Mouse (Mus musculus): ENCODE results near the gene Sema4f.

Sema4f gene

GRCm38 (mm10) chr6:82939167-82939912 lies at the start of gene Sema4f:
Gene Sema4f, minus strand, starts transcription at chr6:82939769.
- DNase-seq (ENCODE audit: low spot score): peak; percentile 54

DNA sequence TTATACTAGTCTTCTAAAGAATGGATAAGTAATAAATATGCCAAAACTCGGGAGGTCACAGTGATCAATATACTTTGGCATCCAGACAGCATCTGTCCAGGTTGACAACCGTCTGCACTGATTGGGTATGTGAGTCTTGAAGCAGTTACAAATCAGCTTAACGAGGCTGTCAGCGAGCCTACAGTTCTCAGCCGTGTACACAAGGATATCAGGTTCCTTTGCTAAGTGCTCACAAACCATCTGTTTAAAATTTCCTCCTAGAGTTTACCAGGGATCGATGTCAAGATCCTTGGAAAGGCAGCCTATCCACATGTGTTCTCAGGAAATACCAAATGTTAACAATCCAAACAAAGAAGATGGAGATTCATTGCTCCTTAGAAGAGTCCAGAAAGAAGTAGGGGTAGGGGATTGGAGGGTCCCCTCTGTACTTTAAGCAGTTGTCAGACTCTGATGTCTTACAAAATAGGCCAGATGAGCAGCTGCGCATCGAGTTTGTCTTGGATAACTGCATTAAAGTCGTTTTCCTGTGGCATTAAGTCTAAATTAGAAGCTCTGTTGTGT lies 47.9 kb upstream of the Sema4f start:
- no peak for DNase-seq (ENCODE audit: low spot score)

DNA sequence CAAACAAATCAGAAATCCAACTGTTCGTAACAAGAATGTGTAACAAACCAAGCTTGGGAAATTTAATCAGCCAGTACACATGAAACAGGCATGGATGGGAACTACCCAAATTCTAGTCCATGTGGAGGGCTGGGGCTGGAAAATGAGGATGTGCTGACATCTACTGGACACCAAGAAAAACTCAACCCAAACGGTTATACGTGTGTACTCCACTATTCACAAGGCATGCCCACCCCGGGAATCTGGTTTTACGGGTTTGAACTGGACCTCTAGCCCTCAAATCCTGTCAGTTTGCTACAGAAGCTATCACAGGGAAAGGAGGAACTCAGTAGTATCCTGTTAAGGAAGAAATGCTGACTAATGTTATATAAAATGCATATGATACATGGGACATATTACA lies 31.5 kb upstream of the Sema4f start:
- peak; percentile 59 for DNase-seq (ENCODE audit: low spot score)

GRCm38 (mm10) chr6:82969249-82970084 lies 29.9 kb upstream of the Sema4f start:
- DNase-seq (ENCODE audit: low spot score): no peak

DNA sequence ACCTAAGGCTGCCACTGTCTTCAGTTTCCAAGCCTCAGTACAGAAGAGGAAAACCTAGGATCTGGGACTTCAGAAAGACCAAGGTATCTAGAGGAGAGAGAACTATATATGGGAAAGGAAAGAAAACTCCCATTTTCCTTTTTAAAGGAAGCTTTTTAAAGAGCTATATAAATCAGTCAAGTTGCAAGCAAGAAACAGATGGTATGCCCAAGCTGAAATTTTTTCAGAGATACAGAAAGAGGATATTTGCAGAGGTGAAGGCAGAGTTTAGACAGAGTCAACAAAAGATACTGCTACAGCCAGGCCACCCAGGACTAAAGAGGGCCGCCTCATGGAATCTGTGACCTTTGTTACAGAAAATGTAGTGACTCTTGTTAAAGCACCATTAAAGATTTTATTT lies 22.1 kb upstream of the Sema4f start:
- no peak for DNase-seq (ENCODE audit: low spot score)

GRCm38 (mm10) chr6:82956553-82957251 lies 17.1 kb upstream of the Sema4f start:
- DNase-seq (ENCODE audit: low spot score): no peak

- no peak for DNase-seq (ENCODE audit: low spot score)
Measured at GRCm38 (mm10) chr6:82946651-82947050, 7.1 kb upstream of the Sema4f start, which contains the start of gene M1ap. Gene M1ap, plus strand, starts transcription at chr6:82946902.

- no peak for DNase-seq (ENCODE audit: low spot score)
Measured at GRCm38 (mm10) chr6:82945750-82946149, 6.2 kb upstream of the Sema4f start.

- no peak for DNase-seq (ENCODE audit: low spot score)
Measured at GRCm38 (mm10) chr6:82940765-82941164, 1.2 kb upstream of the Sema4f start.

GRCm38 (mm10) chr6:82934616-82935230 lies 4.8 kb downstream of the Sema4f start:
- DNase-seq (ENCODE audit: low spot score): no peak

DNA sequence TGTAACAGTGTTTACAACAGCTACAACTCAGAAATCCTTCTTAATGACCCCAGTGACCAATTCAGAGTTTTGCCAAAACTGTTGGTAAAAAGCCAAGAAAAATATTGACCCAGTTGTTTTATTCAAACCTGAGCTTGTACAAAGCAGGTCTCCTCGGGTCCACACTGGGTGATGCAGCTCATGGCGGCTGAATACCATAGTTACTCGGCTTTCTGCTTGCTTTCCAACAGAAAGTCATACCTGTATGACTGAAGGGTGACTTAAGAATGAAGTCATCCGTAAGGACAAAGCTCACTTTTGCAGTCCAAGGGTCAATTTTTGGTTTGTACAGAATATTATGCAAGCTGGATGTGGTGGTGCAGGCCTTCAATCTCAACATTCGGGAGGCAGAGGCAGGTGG lies 12.0 kb downstream of the Sema4f start:
- DNase-seq (ENCODE audit: low spot score): no peak

GRCm38 (mm10) chr6:82926528-82926927 lies 13.0 kb downstream of the Sema4f start:
- no peak for DNase-seq (ENCODE audit: low spot score)

DNA sequence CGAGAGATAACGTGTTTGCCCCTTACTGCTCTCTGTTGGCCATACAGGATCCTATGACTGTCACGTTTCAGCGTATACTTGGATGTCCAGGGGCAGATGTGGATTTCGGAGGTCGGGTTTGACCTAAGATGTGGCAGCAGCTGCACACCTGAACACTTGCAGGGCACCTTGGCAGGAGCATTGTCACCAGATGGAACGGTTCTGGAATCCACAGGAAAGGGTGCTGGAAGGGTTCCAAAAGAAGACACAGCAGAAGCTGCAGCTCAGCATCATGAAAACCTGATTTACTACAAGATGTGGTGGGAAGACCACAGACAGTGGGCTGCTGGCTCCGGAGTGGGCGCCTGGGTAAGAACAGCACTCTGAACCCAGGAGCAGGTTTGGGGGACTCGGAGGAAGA lies 13.5 kb downstream of the Sema4f start:
- DNase-seq (ENCODE audit: low spot score): no peak

DNA sequence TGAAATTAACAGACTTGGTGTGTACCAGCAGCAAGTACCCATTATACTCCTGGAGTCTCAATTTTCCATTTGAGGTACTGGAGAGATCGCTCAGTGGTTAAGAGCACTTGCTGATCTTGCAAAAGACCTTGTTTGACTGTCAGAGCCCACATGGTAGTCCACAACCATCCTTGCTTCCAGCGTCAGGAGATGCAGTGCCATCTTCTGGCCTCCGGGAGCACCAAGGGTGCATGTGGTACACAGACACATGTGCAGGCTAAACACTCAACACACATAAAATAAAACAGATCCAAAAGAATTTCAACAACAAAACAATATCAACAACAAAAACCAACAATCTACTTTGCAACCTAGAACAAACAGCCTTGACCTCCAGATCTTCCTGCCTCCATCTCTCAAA lies 14.6 kb downstream of the Sema4f start:
- DNase-seq (ENCODE audit: low spot score): no peak

DNA sequence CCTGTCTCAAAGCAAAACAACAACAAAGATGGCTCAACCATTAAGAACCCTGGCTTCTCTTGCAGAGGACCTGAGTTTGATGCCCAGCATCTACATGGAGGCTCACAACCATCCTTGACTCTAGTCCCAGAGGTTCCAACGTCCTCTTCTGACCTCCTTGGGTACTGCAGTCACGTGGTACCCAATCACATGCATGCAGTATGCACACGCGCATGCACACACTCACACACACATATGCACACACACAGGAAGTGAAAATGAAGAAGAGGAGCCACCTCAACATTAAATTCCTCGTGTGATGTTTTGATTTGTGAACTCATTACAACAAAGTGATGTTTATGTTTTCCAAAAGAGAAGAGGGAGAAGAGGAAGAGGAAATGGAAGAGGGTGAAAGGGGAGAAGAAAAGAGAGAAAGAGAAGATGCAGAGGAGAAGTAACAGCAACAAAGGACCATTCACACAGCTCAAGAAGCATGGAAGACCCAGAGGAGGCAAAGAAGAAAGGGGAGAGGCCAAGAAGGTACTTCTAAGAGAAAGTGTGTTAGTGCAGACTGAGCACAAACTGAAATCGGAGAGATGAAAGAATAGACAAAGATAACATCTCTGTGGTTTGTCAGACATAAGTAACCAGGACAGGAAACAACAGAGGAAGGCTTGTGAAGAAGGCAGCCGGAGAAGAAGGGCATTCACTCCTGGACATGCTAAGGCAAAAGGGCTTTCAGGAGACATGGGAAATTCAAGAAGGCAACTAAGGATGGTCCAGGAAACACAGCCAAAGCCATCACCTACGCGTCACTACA lies 17.9 kb downstream of the Sema4f start:
- DNase-seq (ENCODE audit: low spot score): no peak

GRCm38 (mm10) chr6:82919520-82919919 lies 20.0 kb downstream of the Sema4f start:
- no peak for DNase-seq (ENCODE audit: low spot score)

DNA sequence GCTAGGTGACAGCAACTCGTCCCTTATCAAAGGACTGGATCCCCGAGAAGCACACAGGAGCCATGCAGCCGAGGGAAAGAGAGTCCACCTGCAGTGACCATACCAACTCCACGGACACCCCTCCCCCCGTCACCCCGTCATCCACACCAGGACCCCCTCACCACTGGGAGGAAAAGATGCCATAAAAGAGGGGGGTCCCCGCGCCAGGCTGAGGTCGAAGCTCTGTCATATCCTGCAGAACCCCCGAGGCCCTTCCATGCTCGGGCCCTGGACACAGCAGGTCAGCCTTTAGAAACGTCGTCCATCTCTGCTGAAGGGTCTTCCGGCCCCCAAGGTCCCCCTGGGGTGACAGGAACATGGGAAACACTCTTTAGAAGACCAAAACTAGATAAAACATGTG lies 21.2 kb downstream of the Sema4f start:
- no peak for DNase-seq (ENCODE audit: low spot score)

DNA sequence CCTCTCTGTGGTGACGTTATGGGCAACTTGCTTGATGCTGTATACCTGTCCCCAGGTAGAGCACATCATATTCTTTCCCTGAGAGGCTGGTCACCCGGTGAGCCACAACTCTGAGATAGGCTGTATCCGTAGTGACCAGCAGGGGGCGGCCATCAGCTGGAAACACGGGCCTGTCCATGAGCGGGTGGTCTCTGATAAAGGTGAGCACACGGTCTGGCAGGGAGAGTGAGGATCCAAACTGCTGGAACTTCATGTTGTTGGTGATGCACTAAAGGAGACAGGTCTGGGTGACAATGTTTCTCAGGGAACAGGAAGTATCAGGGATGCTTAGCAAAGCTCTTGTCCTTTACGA lies 21.8 kb downstream of the Sema4f start:
- DNase-seq (ENCODE audit: low spot score): peak; percentile 49

GRCm38 (mm10) chr6:82917076-82917777 lies 22.3 kb downstream of the Sema4f start:
- no peak for DNase-seq (ENCODE audit: low spot score)

GRCm38 (mm10) chr6:82916459-82916858 lies 23.1 kb downstream of the Sema4f start:
- DNase-seq (ENCODE audit: low spot score): no peak

DNA sequence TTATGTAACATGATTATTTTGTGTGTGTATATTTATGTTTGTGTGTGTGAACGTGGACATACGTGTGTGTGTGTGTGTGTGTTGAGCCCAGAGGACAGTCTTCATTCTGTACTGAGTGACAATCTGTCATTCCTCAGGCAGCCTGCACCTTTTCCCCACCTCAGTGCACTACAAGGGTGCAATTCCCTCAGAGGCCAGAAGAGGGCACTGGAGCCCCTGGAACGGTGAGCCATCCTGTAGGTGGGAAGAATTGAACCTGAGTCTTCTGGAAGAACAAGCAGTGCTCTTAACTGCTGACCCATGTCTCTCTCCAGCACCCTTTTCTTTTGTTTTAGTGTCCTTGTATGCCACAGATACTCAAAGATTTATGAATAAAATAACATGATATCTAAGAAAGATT lies 23.7 kb downstream of the Sema4f start:
- peak; percentile 64 for DNase-seq (ENCODE audit: low spot score)
